Mouse (Mus musculus) intestine, embryonic 14.5 days (tissue): ENCODE data around the gene Ypel2. TPM values are rescaled to one million over a fixed set of nuclear protein-coding genes. Genes with fewer than 3 reads are reported as not detected.
A peak's percentile ranks its signal among the peaks of the same experiment; 100 is the strongest.

Source experiments
- ATAC-seq: fragments of 200-750 bp; cut with Nextera tagmentation; replicated peaks from 2 replicates; pipeline ENCODE4 v1.8.0; 2017; ENCODE audit warnings: low read depth, moderate number of reproducible peaks, moderate TSS enrichment, moderate library complexity; ENCODE audit not compliant: low FRiP score, low TSS enrichment
- DNase-seq: peaks from one replicate; pipeline ENCODE4 v3.0.0-alpha.2; 2018; ENCODE audit warnings: low spot score
- H3K27ac ChIP-seq: fragments of 300-500 bp; sonication (generic); 2 replicates; pipeline ENCODE4 v1.5.1; 2014; ENCODE audit warnings: low read depth, mild to moderate bottlenecking, control low read depth
- H3K27me3 ChIP-seq: fragments of 300-500 bp; sonication (generic); replicated peaks from 2 replicates; pipeline ENCODE4 v1.6.1; 2014; ENCODE audit warnings: low read length, control low read depth; ENCODE audit not compliant: control insufficient read depth, insufficient read depth
- H3K36me3 ChIP-seq: fragments of 300-500 bp; sonication (generic); 2 replicates; pipeline ENCODE4 v1.6.1; 2014; ENCODE audit warnings: low read length, control low read depth; ENCODE audit not compliant: control insufficient read depth, insufficient read depth
- H3K4me1 ChIP-seq: fragments of 300-500 bp; sonication (generic); replicated peaks from 2 replicates; pipeline ENCODE4 v1.6.1; 2014; ENCODE audit warnings: low read length, control low read depth, mixed read lengths; ENCODE audit not compliant: control insufficient read depth, insufficient read depth
- H3K4me2 ChIP-seq: fragments of 300-500 bp; sonication (generic); 2 replicates; pipeline ENCODE4 v1.6.1; 2014; ENCODE audit warnings: low read length
- H3K4me3 ChIP-seq: fragments of 300-500 bp; sonication (generic); 2 replicates; pipeline ENCODE4 v1.5.1; 2014; ENCODE audit warnings: low read depth, low read length, control low read depth, mixed read lengths
- H3K9ac ChIP-seq: fragments of 300-500 bp; sonication (generic); 2 replicates; pipeline ENCODE4 v1.6.1; 2014; ENCODE audit warnings: mild to moderate bottlenecking, low read length
- H3K9me3 ChIP-seq: fragments of 300-500 bp; sonication (generic); 2 replicates; pipeline ENCODE4 v1.6.1; 2016; ENCODE audit warnings: low read length, control low read depth; ENCODE audit not compliant: control insufficient read depth
- WGBS: fragments of 180-500 bp; shearing (Covaris S2); extraction: QIAGEN DNeasy Blood & Tissue Kit; methylation state at CpG from one replicate; pipeline ENCODE4 v1.1.7; 2014; 5-methylcytosine and 5-hydroxymethylcytosine counted together
- polyA plus RNA-seq: library from polyadenylated mRNA; unstranded; fragments of >200 nt; fragmentation: Nextera tagmentation; extraction: Ambion mirVana; gene quantifications from 2 replicates; pipeline ENCODE4 v1.2.1, GENCODE M21; 2014

Gene Ypel2
- polyA plus RNA-seq, 1 experiment from 2014 or later: 5.9 TPM

GRCm38 (mm10) chr11:86961510-86962303 lies 31.8 kb downstream of the Ypel2 start:
- peak; percentile 66 for DNase-seq
- 37% methylated on average over 11 of the region's 11 CpGs for WGBS
- no peaks in the 10 kb centered on the region for H3K27me3 ChIP-seq
- H3K9me3 ChIP-seq: no peaks in the 10 kb centered on the region
- ATAC-seq: peak; percentile 78
- H3K4me3 ChIP-seq: no peak overlapping the region
- 0 out of 2 replicates have a peak overlapping the region, but pooled peaks have one; percentile 9 for H3K4me2 ChIP-seq
- no peak overlapping the region for H3K9ac ChIP-seq
- peak overlapping the region; percentile 69 for H3K27ac ChIP-seq
- no peaks in the 10 kb centered on the region for H3K36me3 ChIP-seq
- peaks cover 67% of the 10 kb centered on the region for H3K4me1 ChIP-seq

GRCm38 (mm10) chr11:86960331-86960730 lies 33.2 kb downstream of the Ypel2 start:
- ATAC-seq (no peak), DNase-seq (no peak)
- Histone ChIP-seq H3K36me3 (no peaks in the 10 kb centered on the region), H3K27ac (peak overlapping the region; percentile 14; the same call in 1 of the 2 replicates), H3K9ac (no peak overlapping the region), H3K9me3 (no peaks in the 10 kb centered on the region), H3K4me1 (peaks cover 79% of the 10 kb centered on the region), H3K4me3 (no peak overlapping the region), H3K27me3 (no peaks in the 10 kb centered on the region), H3K4me2 (no peak overlapping the region)
- 52% methylated on average over 2 of the region's 2 CpGs for WGBS

GRCm38 (mm10) chr11:86958721-86959675 lies 34.5 kb downstream of the Ypel2 start:
- H3K4me1 ChIP-seq: peaks cover 83% of the 10 kb centered on the region
- H3K4me3 ChIP-seq: no peak overlapping the region
- no peaks in the 10 kb centered on the region for H3K27me3 ChIP-seq
- no peak overlapping the region for H3K4me2 ChIP-seq
- H3K27ac ChIP-seq: peak overlapping the region; percentile 54
- H3K9me3 ChIP-seq: no peaks in the 10 kb centered on the region
- WGBS: 39% methylated on average over 12 of the region's 12 CpGs
- no peak for ATAC-seq
- no peak for DNase-seq
- no peaks in the 10 kb centered on the region for H3K36me3 ChIP-seq
- H3K9ac ChIP-seq: no peak overlapping the region

- Histone ChIP-seq H3K9ac (no peak overlapping the region), H3K9me3 (no peaks in the 10 kb centered on the region), H3K4me3 (no peak overlapping the region), H3K4me2 (no peak overlapping the region), H3K36me3 (no peaks in the 10 kb centered on the region), H3K27me3 (no peaks in the 10 kb centered on the region), H3K27ac (peak overlapping the region; percentile 54), H3K4me1 (peaks cover 84% of the 10 kb centered on the region)
- DNase-seq (no peak), ATAC-seq (no peak)
- 39% methylated on average over 6 of the region's 6 CpGs for WGBS
These were observed 35.3 kb downstream of the Ypel2 start for GRCm38 (mm10) chr11:86958182-86958581.

GRCm38 (mm10) chr11:86956363-86956762 lies 37.1 kb downstream of the Ypel2 start:
- Histone ChIP-seq H3K27ac (peak overlapping the region; percentile 48; the same call in 1 of the 2 replicates), H3K9ac (no peak overlapping the region), H3K9me3 (no peaks in the 10 kb centered on the region), H3K4me1 (peaks cover 68% of the 10 kb centered on the region), H3K36me3 (no peaks in the 10 kb centered on the region), H3K4me2 (no peak overlapping the region), H3K27me3 (no peaks in the 10 kb centered on the region), H3K4me3 (no peak overlapping the region)
- DNase-seq: no peak
- 23% methylated on average over 2 of the region's 2 CpGs for WGBS
- no peak for ATAC-seq

GRCm38 (mm10) chr11:86954616-86955270 lies 38.8 kb downstream of the Ypel2 start:
- Histone ChIP-seq H3K9me3 (no peaks in the 10 kb centered on the region), H3K4me2 (no peak overlapping the region), H3K4me3 (no peak overlapping the region), H3K4me1 (peaks cover 53% of the 10 kb centered on the region), H3K9ac (no peak overlapping the region), H3K27me3 (no peaks in the 10 kb centered on the region), H3K36me3 (no peaks in the 10 kb centered on the region), H3K27ac (peak overlapping the region; percentile 51)
- DNase-seq: no peak
- ATAC-seq: no peak
- WGBS: 44% methylated on average over 15 of the region's 15 CpGs

GRCm38 (mm10) chr11:86953096-86953495 lies 40.4 kb downstream of the Ypel2 start:
- H3K27ac ChIP-seq: no peak overlapping the region
- no peaks in the 10 kb centered on the region for H3K27me3 ChIP-seq
- H3K9ac ChIP-seq: no peak overlapping the region
- H3K4me1 ChIP-seq: peaks cover 37% of the 10 kb centered on the region
- no peaks in the 10 kb centered on the region for H3K36me3 ChIP-seq
- ATAC-seq (no peak), DNase-seq (no peak)
- WGBS: 80% methylated on average over 8 of the region's 8 CpGs
- H3K4me3 ChIP-seq: no peak overlapping the region
- no peaks in the 10 kb centered on the region for H3K9me3 ChIP-seq
- no peak overlapping the region for H3K4me2 ChIP-seq

GRCm38 (mm10) chr11:86952659-86953058 lies 40.8 kb downstream of the Ypel2 start:
- Histone ChIP-seq H3K27ac (no peak overlapping the region), H3K4me1 (peaks cover 32% of the 10 kb centered on the region), H3K27me3 (no peaks in the 10 kb centered on the region), H3K9ac (no peak overlapping the region), H3K4me2 (no peak overlapping the region), H3K9me3 (no peaks in the 10 kb centered on the region), H3K36me3 (no peaks in the 10 kb centered on the region), H3K4me3 (no peak overlapping the region)
- DNase-seq: no peak
- no peak for ATAC-seq
- 92% methylated on average over 2 of the region's 2 CpGs for WGBS
